Mouse (Mus musculus): ENCODE measurements at regions not wholly inside any gene's neighbourhood (a gene's known extent, or its start where the extent isn't known, plus 50 kb on each side); places are given as distances from the start of the nearest gene placed in this dataset.

DNA sequence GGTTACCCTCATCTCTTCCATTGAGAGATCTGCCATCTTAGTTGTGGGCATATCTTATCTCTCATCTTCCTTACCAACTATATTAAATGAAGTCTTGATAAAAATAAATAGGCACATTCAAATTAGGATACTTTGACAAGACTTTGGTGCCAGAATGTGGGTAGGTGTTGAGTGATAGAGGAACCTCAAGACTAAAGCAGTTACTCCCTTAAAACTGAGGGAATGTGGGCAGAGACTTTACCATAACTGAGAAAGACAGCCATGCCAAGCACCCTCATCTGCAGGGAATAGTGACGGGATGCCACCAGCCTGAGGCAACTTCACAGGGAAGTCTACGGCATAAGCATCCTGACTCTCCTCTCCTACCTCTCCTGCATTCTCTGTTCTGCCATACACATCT is 292.3 kb downstream of the Lmx1a start:
- TF ChIP-seq POLR2A (IDR thresholded peaks at IDR 0.05; ENCODE audit: borderline replicate concordance, extremely low read depth, low read depth, low read length): no peak
- no peak for TF ChIP-seq CTCF (IDR thresholded peaks at IDR 0.05; ENCODE audit: insufficient read depth, low read length)
